Mouse (Mus musculus) thymus, postnatal 0 days (tissue): ENCODE data around the gene Ptgdr2. TPM values are rescaled to one million over a fixed set of nuclear protein-coding genes. Genes with fewer than 3 reads are reported as not detected.

Experiments
- DNase-seq: peaks from one replicate; pipeline ENCODE4 v3.0.0-alpha.2; 2015; ENCODE audit warnings: low spot score
- polyA plus RNA-seq: library from polyadenylated mRNA; unstranded; fragments of >200 nt; fragmentation: Nextera tagmentation; extraction: Ambion mirVana; gene quantifications from 2 replicates; pipeline ENCODE4 v1.2.1, GENCODE M21; 2015

Ptgdr2 gene
- polyA plus RNA-seq, 1 experiment from 2014 or later: 0.27 TPM

- DNase-seq: no peak
These were observed 6.3 kb upstream of the Ptgdr2 start for GRCm38 (mm10) chr19:10930641-10931040.

DNA sequence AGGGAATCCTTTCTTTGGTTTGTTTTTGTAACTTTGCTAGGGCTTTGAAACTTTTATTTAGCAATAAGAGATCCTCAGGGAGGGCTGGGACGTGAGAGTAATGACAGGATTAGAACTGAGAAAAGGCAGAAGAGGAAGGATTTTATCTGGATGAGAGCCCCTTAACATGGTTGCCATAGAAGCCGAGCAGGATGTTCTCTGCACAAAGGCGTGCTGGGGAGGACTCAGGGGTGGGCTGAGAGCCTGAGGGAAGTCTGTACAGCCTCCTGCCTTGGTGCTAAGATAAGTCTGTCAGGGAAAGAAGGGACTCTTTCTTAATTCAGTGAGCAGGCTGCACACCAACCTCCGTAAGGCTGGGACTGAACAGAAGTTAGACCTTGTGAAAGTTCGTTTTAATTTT, 1.9 kb upstream of the Ptgdr2 start:
- DNase-seq: no peak

- no peak for DNase-seq
These were observed 883 bp upstream of the Ptgdr2 start for GRCm38 (mm10) chr19:10936077-10936476.

DNA sequence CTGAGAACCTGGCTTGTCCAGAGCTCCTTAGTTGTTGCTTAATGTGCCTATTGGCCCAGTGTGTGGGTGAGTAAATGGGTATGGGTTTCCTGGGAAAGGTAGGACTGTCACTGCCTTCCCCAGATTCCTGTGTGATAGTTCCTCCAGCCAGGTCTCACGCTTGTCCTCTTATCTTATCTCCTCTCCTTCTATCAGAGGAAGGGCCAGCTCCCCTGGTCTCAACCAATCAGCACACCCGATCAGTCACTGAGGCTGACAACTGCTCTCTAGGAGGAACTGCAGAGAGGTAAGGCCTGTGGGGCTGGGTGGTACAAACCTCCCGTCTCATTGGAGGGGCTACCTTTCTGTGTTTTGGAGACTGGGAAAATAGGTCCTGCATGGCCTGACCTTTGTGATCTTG, 1.8 kb downstream of the Ptgdr2 start:
- no peak for DNase-seq

DNA sequence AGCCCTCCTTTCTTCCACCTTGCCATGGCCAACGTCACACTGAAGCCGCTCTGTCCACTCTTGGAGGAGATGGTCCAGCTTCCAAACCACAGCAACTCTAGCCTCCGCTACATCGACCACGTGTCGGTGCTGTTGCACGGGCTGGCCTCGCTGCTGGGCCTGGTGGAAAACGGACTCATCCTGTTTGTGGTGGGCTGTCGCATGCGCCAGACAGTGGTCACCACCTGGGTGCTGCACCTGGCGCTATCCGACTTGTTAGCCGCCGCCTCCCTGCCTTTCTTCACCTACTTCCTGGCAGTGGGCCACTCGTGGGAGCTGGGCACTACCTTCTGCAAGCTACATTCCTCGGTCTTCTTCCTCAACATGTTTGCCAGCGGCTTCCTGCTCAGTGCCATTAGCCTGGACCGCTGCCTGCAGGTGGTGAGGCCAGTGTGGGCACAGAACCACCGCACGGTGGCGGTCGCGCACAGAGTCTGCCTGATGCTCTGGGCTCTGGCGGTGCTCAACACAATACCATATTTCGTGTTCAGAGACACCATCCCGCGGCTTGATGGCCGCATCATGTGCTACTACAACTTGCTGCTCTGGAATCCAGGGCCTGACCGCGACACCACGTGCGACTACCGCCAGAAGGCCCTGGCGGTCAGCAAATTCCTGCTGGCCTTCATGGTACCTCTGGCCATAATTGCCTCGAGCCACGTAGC, 3.3 kb downstream of the Ptgdr2 start:
- peak; percentile 73 for DNase-seq

GRCm38 (mm10) chr19:10940801-10941457, 4.0 kb downstream of the Ptgdr2 start:
- no peak for DNase-seq

DNA sequence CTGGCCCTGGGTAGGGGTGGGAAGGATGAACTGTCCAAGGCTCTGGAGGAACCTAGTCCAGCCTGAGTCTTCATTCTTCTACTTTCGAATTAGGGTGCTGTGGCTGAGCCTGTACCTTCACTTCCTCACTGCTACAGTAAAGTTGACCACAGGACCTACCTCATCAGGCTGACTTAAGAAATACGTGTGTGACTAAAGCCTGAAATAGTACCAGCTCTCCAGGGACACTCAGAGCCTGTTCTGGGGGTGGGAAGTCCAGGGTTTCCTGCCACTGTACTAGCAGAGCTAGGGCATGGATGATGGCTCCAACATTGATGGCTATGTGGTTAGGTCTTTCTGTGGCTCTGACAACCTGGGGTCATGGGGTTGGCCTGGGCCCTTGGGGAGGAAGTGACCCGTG, 7.0 kb downstream of the Ptgdr2 start:
- no peak for DNase-seq

DNA sequence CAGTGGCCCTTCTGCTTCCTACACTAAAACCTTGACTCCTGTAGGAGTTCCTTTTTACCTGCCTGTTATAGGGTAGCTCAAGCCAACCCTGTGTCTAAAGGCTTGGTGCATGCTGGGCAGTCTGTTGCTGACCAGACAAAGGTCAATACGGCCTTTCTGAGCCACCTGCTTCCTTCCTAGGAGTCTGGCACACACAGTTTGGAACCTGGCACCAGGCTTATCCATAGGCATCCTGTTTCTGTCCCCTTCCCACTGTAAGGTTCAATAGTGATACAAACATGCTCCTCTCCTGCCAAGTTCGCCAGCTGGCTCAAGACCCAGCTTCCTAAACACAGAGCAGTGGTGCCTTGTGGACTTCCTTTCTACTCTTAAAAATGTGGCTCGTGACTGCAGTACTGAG, 9.5 kb downstream of the Ptgdr2 start:
- DNase-seq: no peak

- DNase-seq: no peak
These were observed 10.3 kb downstream of the Ptgdr2 start for GRCm38 (mm10) chr19:10947219-10947618.

DNA sequence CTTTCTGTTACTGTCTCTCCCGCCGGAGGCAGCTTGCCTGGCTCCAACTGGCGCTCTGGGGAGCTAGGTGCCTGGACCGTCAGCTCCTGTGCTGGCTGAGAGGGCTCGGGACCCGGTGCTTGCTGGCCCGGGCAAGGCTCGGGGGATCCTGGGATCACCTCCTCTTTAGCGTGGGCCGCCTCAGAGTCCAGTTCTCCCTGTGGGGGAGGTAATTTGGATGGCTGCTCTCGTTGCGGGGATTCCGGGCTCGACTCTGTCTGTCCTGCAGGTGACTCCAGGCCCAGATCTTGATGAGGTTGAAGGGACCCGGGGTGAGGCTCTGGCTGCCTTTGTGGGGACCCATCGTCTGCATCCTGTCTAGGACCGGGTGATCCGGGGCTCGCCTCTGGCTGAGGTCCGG, 11.5 kb downstream of the Ptgdr2 start:
- DNase-seq: no peak

DNA sequence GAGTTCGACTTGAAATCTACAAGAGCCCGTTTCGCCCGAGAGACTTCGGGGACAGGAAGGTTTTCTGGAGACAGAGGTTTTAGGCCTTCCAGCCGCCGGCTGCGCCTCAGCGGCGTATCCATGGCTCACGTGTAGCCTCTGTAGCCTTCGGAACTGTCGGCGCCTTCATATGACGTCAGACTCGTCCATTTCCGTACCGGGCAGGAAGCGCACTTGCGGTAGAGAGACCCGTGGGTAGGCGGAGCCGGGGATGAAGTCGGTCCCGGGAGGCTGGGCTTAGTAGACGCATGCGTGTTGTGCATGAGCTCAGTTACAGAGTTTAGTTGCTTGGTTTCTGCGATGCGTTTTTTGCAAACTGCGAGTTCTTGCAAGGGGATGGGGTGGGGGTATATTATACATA, 12.2 kb downstream of the Ptgdr2 start, which contains the start of gene Ccdc86:
Gene Ccdc86 (minus strand): TSS at position 155 of the 400 bp plus-strand sequence.
- peak; percentile 99 for DNase-seq

DNA sequence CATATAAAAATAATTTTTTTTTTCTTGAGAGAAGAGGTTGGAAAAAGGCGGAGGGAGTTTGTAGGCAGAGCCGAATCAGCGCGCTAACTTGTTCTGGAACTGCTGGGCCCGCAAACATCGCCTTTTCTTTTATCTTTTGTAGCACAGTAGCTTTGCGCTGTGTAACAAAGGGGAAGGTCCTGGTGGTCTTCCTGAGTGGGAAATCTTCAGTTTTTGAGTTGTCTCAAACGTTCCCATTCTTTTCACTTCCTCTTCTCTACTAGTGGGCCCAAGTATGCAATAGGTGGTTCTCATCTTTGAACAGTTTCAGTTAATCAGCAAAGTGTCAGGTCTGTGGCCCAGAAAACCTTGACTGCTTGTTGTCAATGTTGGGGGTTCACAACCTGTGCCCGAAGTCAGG, 12.6 kb downstream of the Ptgdr2 start:
- no peak for DNase-seq

GRCm38 (mm10) chr19:10952021-10952939, 15.3 kb downstream of the Ptgdr2 start:
- no peak for DNase-seq

GRCm38 (mm10) chr19:10959085-10959977, 22.4 kb downstream of the Ptgdr2 start:
- peak; percentile 75 for DNase-seq

- DNase-seq: no peak
These were observed 23.0 kb downstream of the Ptgdr2 start for GRCm38 (mm10) chr19:10959978-10960346.

DNA sequence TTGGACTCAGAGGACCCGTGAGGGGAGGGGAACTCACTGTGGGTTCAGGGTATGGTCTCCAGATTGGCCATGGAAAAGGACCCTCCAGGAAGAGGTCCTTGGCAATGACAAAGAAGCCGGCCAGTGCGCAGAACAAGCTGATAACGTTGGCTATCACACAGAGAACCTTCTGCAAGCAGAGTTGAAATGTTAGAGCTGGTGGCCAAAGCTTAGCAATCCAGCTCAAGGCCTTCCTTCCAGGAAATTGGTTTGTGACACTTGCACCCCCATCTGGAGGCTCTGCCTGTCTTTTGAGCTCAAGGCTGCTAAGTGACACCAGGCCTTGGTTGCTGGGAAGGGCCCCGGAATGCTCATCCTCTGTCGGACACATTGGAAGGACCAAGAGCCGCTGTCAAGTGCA, 28.8 kb downstream of the Ptgdr2 start:
- no peak for DNase-seq

DNA sequence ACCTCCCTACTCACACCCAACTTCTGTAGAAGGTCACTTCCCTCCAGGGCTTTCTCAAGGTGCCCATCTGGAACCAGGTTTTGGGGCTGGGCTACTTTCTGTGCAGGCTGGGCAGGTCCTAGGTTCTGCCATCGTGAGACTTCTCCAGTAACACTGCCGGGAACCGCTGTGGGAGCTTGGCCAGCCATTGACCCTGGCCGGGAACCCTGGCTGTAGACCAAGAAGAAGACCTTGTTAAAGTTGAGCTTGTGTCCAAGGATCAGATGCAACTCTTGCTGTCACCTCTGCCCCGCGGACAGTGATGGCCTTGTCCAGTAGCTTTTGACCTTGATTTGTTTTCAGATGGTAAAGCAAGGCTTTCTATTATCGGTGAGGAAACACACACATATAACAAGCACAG, 31.6 kb downstream of the Ptgdr2 start:
- DNase-seq: no peak

GRCm38 (mm10) chr19:10970457-10970856, 33.5 kb downstream of the Ptgdr2 start:
- DNase-seq: no peak

GRCm38 (mm10) chr19:10972660-10973059, 35.7 kb downstream of the Ptgdr2 start:
- DNase-seq: no peak

DNA sequence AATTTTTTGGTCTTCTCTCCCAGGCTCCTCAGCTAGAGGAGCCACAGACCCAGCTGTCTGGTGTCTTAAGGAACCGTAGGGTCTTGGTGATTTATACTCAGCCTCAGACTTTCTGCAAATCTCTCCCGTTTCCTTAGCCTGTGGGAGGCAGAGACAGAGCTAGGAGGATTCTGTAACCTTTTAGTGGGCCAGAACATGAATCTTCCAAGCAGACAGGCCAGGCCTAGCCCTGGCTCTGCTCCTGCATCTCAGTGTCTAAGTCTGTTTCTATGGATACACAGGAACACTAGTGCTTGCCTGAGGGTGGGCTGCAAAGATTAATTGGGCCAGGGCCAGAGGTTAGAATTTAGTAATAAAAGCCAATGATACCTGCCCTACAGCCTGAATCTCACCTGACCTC, 36.2 kb downstream of the Ptgdr2 start:
- DNase-seq: no peak

- no peak for DNase-seq
These were observed 37.4 kb downstream of the Ptgdr2 start, which contains the start of gene Ms4a10 for GRCm38 (mm10) chr19:10974238-10974865. Ms4a10 (minus strand) TSS chr19:10974670.
